Mouse (Mus musculus) induced T-regulatory cell, adult 2 months (primary cell): ENCODE data around the gene Dcxr.
"Not testable (repeated sequence)": the region's sequence is repeated elsewhere in the genome, so short reads cannot be mapped to it uniquely, and the experiment has no call there.

Experiments
- DNase-seq: peaks from one replicate; pipeline ENCODE4 v3.0.0-alpha.2; 2012; ENCODE audit warnings: low read depth

Dcxr gene

GRCm38 (mm10) chr11:120727169-120727527 is at the start of gene Dcxr:
TSS of gene Dcxr (minus strand) at chr11:120727281.
- DNase-seq = peak; percentile 81

GRCm38 (mm10) chr11:120775774-120776469 is 48.8 kb upstream of the Dcxr start:
- peak; percentile 95 for DNase-seq

GRCm38 (mm10) chr11:120773463-120774190 is 46.5 kb upstream of the Dcxr start:
- DNase-seq = no peak

GRCm38 (mm10) chr11:120772749-120773148 is 45.7 kb upstream of the Dcxr start:
- no peak for DNase-seq

DNA sequence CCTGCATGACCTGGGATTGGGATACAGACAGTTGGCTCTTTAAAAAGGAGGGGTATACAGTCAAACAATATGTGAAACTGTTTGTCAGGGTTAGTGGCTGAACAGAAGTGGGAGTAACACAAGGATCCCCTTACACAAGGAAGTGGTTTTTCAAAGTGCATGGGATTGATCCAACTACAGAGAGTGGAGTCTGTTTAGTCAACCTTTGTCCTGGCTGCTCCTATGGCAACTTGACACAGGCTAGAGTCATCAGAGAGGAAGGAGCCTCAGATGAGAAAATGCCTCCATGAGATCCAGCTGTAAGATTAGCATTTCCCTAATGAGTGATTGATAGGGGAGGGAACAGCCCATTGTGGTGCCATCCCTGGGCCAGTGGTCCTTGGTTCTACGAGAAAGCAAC is 41.1 kb upstream of the Dcxr start:
- no peak for DNase-seq

DNA sequence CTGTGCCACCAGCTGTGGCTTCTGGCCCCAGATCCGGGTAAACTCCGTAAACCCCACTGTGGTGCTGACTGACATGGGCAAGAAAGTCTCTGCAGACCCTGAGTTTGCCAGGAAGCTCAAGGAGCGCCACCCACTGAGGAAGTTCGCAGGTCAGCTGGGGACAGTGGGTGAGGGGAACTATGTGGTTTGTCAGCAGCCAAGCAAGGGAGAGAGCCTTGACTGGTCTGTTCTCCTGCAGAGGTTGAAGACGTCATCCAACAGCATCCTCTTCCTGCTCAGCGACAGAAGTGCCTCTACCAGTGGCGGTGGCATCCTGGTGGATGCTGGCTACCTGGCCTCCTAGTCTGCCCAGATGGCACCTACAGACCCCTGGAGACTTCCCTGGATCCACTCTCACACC is 39.9 kb upstream of the Dcxr start:
- peak; percentile 29 for DNase-seq

DNA sequence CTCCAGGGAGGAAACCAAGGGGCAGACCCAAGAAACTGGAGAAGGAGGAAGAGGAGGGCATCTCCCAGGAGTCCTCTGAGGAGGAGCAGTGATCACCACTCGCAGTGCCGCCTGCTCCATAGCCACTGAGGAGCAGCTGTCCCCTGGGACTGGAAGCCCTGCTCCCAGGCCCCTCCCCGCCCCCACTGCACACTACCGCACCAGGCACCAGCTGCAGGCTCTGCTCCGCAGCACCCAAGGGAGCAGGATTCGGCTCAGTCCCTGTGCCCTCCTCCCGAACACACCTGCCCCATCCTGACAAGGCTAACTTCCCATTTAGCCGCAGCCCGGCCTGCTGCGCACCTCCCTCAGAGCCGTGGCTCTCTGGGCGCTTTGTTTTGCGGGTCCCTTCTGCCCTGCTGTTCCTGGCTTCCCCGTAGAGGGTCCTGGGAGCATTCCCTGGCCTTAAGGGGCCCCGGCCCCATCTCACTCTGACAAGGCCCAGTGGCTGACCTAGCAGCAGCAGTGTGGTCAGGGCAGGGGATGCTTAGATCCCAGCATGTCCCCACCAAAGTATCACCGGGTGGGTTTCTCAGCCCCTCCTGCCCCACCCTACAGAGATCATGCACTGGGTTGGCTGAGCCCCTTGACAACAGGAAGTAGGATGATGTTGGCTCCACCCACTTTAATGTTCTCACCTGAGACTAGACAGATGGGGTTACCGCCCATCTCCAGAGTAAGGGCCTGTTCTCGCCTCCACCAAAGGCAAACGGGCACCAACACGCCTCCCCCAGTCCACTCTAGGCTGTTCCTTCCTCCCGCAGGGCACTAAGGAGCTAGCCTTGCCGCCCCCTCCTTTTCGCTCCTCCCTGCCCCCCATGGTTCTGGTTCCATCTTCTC is 36.3 kb upstream of the Dcxr start:
- not testable (repeated sequence) for DNase-seq

DNA sequence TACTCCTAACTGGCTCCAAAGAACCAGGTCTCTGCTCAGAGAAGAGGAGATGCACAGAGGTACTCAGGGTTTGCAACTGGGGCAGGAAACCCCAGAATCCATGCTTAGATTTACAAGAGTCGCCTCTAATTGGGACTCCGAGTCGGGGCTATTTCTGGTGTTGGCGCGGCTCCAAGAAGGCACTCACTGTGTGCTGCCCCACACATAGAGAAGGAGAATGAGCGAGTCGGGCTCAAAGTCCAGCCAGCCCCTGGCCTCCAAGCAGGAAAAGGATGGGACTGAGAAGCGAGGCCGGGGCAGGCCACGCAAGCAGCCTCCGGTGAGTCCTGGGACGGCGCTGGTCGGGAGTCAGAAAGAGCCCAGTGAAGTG is 35.6 kb upstream of the Dcxr start, which contains the start of gene Hmga1b:
Gene Hmga1b (plus strand): TSS at position 123 of the 370 bp plus-strand sequence.
- not testable (repeated sequence) for DNase-seq

DNA sequence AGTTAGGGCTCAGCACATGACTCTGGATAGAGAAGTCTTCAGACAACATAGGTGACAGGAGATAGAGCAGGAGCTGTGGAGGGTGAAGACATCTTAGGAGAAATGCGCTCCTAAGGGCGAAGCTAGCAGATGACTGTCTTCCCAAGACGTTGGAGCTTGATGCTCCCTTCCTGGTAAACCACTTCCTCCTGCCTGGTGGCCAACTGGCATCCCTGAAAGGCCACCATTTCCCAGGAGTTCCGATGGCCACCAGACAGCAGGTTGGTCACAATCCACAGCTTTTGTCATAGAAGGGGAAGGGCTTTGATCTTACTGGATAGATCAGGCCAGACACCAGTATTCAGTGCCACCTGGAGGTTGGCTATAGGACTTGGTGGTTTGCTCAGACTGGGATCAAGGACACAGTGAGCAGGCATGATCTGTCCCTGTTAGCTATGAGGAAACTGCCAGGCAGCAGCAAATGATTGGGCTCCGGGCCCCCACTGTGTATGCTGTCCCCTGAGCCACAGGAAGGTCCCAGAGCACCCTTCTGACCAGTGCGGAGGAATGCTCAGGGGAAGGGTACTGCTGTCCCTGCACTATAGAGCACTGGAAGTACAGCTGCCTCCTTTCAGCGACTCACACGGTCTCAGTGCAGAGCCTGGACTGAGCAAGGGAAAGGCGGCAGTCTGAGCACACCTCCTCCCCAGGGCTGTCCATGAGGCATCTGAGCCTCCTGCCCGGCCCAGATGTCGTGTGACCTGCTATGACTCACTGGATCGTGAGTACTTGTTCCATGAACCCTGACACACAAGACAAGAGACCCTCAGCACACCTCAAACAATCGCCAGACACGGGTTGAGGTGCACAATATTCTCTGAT is 35.0 kb upstream of the Dcxr start:
- DNase-seq = no peak

GRCm38 (mm10) chr11:120760236-120760635 is 33.2 kb upstream of the Dcxr start:
- no peak for DNase-seq

- DNase-seq = no peak
These were observed 24.5 kb upstream of the Dcxr start for GRCm38 (mm10) chr11:120751606-120752005.

DNA sequence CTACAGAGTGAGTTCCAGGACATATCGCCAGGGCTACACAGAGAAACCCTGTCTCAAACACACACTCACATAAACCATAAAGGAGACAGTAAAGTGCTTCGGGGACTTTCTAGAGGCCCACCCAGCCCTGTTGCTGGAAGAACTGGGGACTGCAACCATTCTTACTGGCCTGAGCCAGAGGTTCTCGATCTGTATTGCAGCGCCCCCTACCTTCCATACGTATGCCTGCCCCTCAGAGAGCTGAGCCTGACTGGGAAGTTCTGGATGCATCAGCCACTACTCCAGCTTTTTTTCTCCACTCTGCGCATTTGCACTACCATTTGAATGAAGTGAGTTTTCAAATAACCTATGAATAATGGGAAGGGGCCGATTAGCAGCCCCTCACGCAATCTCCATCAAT is 22.3 kb upstream of the Dcxr start:
- peak; percentile 70 for DNase-seq

DNA sequence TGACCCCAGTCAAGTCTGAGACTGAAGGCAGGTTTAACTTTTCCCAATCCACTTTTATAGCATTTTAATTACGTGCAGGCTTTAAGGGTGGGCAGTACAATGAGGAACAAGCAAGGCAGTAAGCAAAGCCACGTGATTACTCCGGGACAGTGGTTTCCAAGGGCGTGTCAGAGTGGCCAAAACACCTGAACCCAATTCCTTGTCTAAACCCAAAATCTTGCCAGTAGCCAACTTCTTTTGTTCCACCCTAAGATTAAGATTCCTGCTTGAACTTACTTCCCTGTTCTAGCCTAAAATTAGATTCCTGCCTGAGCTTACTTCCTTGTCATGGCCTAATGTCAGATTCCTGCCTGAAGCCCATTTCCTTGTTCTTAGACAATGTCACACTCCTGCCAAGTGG is 20.9 kb upstream of the Dcxr start:
- DNase-seq = no peak

GRCm38 (mm10) chr11:120744121-120744701 is 17.1 kb upstream of the Dcxr start:
- no peak for DNase-seq

GRCm38 (mm10) chr11:120740981-120741380 is 13.9 kb upstream of the Dcxr start:
- no peak for DNase-seq

DNA sequence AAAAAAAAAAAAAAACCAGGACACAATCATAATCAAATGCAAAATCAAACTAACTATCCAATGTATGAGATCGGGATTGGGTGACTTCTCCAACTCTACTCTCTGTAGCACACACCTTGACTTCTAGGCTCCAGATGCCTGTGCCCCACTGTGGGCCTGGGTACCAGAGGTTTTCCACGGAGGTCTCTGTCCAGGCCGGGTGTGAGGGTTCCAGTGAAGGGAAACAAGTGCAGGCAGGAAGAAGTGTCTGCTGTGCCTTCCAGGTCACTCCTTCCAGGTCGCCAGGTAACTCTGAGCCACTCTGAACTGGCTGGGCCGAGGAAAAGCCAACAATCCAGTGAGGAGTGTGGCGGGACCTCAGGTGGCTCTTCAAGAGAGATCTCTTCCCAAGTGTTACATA is 9.3 kb upstream of the Dcxr start:
- no peak for DNase-seq

DNA sequence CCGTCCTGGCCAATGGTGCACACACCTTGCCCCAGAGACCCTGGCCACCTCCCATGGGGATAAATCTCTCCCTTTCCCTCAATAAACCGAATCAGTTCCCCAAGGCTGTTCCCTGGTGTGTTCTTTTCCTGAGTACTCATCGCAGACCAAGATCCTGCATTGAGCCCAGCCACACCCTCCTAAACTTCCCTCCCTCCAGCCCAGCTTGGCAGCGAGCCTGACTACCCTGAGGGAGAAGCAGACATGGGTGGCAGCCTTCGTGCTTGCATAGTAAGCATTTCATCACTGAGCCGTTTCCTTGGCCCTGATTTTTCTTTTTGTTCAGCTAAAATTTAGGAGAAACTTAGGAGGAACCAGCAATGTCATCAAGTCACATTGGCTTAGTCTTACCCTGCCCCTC is 6.4 kb upstream of the Dcxr start:
- no peak for DNase-seq

- no peak for DNase-seq
These were observed 5.0 kb upstream of the Dcxr start, which contains the start of gene Cbr2 for GRCm38 (mm10) chr11:120731858-120732680. TSS of gene Cbr2 (minus strand) at chr11:120732114.

GRCm38 (mm10) chr11:120731395-120731794 is 4.3 kb upstream of the Dcxr start:
- no peak for DNase-seq

GRCm38 (mm10) chr11:120730331-120730870 is 3.3 kb upstream of the Dcxr start:
- DNase-seq = no peak
